Mouse (Mus musculus): Measurements from ENCODE around the gene Slco6d1.
"Not testable (repeated sequence)": the region's sequence is repeated elsewhere in the genome, so short reads cannot be mapped to it uniquely, and the experiment has no call there.

Slco6d1 gene

GRCm38 (mm10) chr1:98420824-98421223, at the start of gene Slco6d1:
Gene Slco6d1 (plus strand): TSS chr1:98421124.
- DNase-seq (ENCODE audit: low spot score) = no peak

GRCm38 (mm10) chr1:98392001-98392400, 28.9 kb upstream of the Slco6d1 start:
- no peak for DNase-seq (ENCODE audit: low spot score)

- DNase-seq (ENCODE audit: low spot score) = no peak
Observed at GRCm38 (mm10) chr1:98447929-98448328, 27.0 kb downstream of the Slco6d1 start.

DNA sequence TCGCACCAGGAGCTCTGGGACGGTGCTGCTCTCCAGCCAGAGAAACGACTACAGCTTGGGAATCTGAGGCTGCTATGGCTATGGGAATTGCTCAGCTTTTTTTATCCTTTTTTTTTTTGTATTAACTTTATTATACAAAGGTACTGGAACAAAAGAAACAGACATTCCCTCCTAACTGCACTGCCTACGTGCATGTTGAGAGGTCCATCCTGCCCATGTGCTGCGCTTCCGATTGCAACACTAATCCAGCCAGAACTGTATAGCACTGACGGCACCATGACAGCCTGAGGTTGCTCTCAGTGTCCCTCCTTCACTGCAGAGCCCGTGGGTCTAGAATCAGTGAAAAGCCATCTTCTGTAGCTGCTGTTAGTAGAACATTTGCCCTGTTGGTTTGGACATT, 38.3 kb downstream of the Slco6d1 start:
- DNase-seq (ENCODE audit: low spot score) = not testable (repeated sequence)

- not testable (repeated sequence) for DNase-seq (ENCODE audit: low spot score)
Observed at GRCm38 (mm10) chr1:98476381-98476780, 55.5 kb downstream of the Slco6d1 start.

- no peak for DNase-seq (ENCODE audit: low spot score)
Observed at GRCm38 (mm10) chr1:98479243-98479642, 58.3 kb downstream of the Slco6d1 start.

DNA sequence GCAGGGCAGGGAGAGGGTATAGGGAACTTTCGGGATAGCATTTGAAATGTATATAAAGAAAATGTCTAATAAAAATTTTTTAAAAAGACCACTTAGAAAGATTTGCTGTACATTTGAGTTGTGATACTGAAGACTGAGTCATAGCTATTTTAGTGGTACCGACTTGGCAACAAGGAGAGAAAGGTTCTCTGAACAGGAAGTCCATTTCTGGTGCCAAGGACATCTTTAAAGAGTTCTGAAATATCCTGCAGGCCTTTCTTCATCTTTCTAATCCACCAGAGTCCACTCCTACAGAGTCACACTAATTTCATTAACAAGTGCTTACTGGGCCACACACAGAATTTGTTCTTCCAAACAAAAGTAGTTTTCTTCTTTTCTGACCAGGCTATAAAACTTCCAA, 85.1 kb downstream of the Slco6d1 start:
- DNase-seq (ENCODE audit: low spot score) = no peak

DNA sequence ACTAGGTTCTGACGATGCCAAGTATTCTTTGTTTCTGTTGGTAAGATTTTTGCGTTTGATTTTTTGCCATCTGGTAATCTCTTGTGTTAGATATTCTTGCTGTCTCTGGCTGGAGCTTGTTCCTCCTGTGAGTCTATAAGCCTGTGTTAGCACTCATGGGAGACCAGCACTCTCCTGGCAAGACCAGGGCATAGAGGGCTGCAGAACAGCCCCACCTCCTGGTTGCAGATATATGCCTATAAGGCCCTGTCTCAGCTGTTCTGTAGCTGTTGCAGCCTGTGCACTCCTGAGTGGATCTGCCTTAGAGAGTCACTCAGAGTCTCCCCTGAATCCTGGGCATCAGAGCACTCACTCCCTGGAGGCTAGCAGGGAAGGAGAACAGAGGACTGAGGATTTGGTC, 102.1 kb downstream of the Slco6d1 start:
- no peak for DNase-seq (ENCODE audit: low spot score)

DNA sequence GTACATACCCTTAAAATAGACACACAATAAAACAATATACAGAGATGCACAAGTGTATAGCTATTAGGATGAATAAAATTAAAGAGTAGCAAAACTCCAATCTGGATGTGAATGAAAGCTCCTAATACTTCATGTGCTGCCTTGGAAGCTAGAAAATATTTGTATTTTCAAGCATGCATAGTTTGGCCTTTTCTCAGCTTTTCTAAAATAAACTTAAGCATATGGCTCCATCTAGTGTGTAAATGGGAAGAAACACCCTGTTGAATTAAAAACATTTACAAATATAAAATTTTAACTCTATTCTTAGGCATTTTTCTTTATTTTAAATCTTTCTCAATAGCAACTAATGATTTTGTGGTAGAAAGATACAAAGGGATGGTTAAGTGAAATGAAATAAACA, 102.6 kb downstream of the Slco6d1 start:
- DNase-seq (ENCODE audit: low spot score) = no peak

GRCm38 (mm10) chr1:98528368-98528767, 107.4 kb downstream of the Slco6d1 start:
- DNase-seq (ENCODE audit: low spot score) = not testable (repeated sequence)

- no peak for DNase-seq (ENCODE audit: low spot score)
Observed at GRCm38 (mm10) chr1:98545372-98545771, 124.4 kb downstream of the Slco6d1 start.

DNA sequence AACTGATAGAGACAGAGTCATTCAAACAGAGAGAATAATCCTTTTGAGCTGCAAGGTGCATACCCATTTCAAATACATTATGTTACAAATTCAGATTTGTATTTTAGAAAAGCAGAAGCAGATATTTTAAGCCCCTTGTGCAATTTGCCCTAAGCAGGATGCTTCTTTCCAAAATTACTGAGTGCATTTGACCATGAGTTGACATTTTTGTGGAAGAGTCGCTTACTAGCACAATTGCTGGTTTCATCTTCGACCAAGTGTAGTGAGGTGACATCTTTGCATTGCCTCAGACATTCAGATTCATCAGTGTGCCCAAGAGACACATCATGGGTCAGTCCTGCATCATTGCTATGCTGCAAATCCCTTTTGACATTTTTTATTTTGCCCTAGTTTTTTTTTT, 133.5 kb downstream of the Slco6d1 start:
- no peak for DNase-seq (ENCODE audit: low spot score)

DNA sequence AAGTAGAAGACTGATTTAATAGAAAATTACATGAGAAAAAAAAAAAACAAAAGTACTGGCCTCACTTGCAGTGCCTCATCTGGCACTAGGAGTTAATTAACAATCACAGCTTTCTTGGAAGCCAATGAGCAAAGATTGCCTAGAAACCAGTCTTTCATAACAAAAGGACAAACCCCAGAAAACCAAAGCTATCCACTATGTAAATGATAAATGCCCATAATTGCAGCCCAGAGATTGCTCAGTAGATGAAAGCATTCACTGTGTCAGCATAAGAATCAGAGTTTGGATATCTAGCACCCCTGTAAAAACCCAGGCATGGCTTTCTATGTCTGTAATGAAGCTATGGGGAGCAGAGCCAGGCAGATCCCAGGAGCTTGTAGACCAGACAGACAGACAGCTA, 144.8 kb downstream of the Slco6d1 start:
- DNase-seq (ENCODE audit: low spot score) = no peak

Data from embryo, embryonic 10 days (tissue).